Mouse (Mus musculus) midbrain, embryonic 15.5 days (tissue): Measurements from ENCODE around the gene Sin3a. TPM values are rescaled to one million over a fixed set of nuclear protein-coding genes. Genes with fewer than 3 reads are reported as not detected.

Experiments used
- ATAC-seq: fragments of 200-750 bp; cut with Nextera tagmentation; replicated peaks from 2 replicates; pipeline ENCODE4 v1.8.0; 2017; ENCODE audit warnings: moderate TSS enrichment
- H3K27ac ChIP-seq: fragments of 300-500 bp; sonication (generic); 2 replicates; pipeline ENCODE4 v1.5.1; 2015; ENCODE audit warnings: mild to moderate bottlenecking, inconsistent platforms
- H3K27me3 ChIP-seq: fragments of 300-500 bp; sonication (generic); replicated peaks from 2 replicates; pipeline ENCODE4 v1.6.1; 2015; ENCODE audit warnings: inconsistent platforms
- H3K36me3 ChIP-seq: fragments of 300-500 bp; sonication (generic); replicated peaks from 2 replicates; pipeline ENCODE4 v1.6.1; 2015; ENCODE audit warnings: inconsistent platforms
- H3K4me1 ChIP-seq: fragments of 300-500 bp; sonication (generic); 2 replicates; pipeline ENCODE4 v1.6.1; 2015; ENCODE audit warnings: inconsistent platforms
- H3K4me2 ChIP-seq: fragments of 300-500 bp; sonication (generic); 2 replicates; pipeline ENCODE4 v1.6.1; 2015; ENCODE audit warnings: inconsistent platforms, mild to moderate bottlenecking, moderate library complexity
- H3K4me3 ChIP-seq: fragments of 300-500 bp; sonication (generic); 2 replicates; pipeline ENCODE4 v1.5.1; 2015; ENCODE audit warnings: mild to moderate bottlenecking, inconsistent platforms
- H3K9ac ChIP-seq: fragments of 300-500 bp; sonication (generic); 2 replicates; pipeline ENCODE4 v1.6.1; 2015; ENCODE audit warnings: mild to moderate bottlenecking, inconsistent platforms
- H3K9me3 ChIP-seq: fragments of 300-500 bp; sonication (generic); 2 replicates; pipeline ENCODE4 v1.6.1; 2016; ENCODE audit warnings: inconsistent platforms
- WGBS: fragments of 180-500 bp; shearing (Covaris S2); methylation state at CpG from one replicate; pipeline ENCODE4 v1.1.7; 2015; ENCODE audit warnings: mixed read lengths; 5-methylcytosine and 5-hydroxymethylcytosine counted together
- polyA plus RNA-seq: library from polyadenylated mRNA; unstranded; fragments of >200 nt; fragmentation: Nextera tagmentation; extraction: Ambion mirVana; gene quantifications from 2 replicates; pipeline ENCODE4 v1.2.1, GENCODE M21; 2015

Sin3a gene
- polyA plus RNA-seq, 1 experiment from 2014 or later: 25.0 TPM

DNA sequence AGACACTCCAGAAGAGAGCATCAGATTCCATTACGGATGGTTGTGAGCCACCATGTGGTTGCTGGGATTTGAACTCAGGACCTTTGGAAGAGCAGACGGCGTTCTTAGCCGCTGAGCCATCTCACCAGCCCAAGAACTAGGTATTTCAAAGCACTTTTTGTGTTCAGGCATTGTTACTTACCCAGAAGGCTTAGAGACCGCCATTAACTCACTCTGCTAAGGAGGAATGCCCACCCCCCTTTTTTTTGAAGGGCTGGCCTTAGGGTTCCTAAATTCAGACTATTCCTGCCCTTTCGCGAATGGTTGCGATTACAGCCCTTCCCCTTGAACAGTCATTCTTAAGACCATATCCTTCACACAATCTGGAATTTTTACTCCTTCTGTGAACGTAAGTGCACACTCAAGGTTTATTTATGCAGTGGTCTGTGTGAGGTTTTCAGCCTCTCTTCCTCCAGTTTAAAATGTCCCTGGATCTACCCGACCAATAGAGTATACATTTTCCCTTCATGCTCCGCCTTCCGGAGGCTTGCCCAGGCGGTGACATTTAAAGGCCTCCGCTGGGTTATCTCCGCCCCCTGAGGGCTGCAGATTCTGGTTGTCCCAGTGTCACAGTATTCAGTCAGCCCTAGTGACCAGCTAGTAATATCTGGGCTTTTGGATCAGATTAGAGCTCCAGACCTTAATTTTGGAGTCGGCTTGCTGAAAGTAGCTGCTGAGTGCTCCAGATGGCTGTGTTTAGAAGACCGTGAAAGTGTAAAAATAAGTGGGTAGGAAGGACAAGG, 3.2 kb downstream of the Sin3a start:
- H3K4me3 ChIP-seq: peak overlapping the region; percentile 81
- H3K27ac ChIP-seq: peak overlapping the region; percentile 82
- H3K9ac ChIP-seq: peak overlapping the region; percentile 35
- WGBS: 5% methylated on average over 17 of the region's 17 CpGs
- ATAC-seq: no peak
- H3K9me3 ChIP-seq: no peaks in the 10 kb centered on the region
- no peaks in the 10 kb centered on the region for H3K36me3 ChIP-seq
- H3K4me1 ChIP-seq: peaks cover 39% of the 10 kb centered on the region
- H3K4me2 ChIP-seq: peak overlapping the region; percentile 95
- H3K27me3 ChIP-seq: no peaks in the 10 kb centered on the region

DNA sequence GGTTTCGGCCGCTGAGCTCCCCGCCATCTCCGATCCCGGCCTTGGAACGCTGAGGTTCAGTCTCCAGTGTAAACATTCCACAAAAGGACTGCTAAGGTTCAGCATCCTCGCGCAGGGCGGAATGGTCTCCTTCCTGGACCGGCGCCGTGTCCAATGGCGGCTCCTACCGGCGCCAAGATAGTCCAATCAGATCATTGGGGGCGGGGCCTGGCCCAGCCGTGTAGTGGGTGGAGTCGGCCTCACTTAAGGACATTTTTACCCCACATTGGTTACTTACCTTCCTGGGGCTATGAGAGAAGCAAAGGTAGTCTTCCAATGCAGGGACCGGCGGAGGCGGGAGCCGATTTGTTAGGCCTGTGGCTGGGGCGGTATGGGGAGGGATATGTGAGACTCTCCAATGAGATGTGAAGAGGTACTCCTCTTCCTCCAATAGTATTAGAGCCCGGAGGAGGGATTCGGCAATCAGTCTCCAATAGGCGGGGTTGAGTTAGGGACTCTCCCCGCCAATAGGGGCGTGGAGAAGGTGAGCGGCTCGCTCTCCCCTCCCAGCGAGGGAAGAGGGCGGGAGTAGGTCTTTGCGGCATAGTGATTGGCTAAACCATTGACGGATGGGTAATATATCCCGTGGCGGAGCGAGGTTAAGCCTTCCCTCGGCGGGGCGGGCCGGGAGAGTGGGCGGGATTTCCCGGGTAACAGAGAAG, 4.0 kb downstream of the Sin3a start:
- Histone ChIP-seq H3K27ac (peak overlapping the region; percentile 97), H3K4me2 (peak overlapping the region; percentile 95), H3K4me1 (peaks cover 35% of the 10 kb centered on the region), H3K27me3 (no peaks in the 10 kb centered on the region), H3K4me3 (peak overlapping the region; percentile 81), H3K9me3 (no peaks in the 10 kb centered on the region), H3K36me3 (no peaks in the 10 kb centered on the region), H3K9ac (peak overlapping the region; percentile 35)
- ATAC-seq: peak; percentile 90
- under 1% methylated on average over 43 of the region's 43 CpGs for WGBS

DNA sequence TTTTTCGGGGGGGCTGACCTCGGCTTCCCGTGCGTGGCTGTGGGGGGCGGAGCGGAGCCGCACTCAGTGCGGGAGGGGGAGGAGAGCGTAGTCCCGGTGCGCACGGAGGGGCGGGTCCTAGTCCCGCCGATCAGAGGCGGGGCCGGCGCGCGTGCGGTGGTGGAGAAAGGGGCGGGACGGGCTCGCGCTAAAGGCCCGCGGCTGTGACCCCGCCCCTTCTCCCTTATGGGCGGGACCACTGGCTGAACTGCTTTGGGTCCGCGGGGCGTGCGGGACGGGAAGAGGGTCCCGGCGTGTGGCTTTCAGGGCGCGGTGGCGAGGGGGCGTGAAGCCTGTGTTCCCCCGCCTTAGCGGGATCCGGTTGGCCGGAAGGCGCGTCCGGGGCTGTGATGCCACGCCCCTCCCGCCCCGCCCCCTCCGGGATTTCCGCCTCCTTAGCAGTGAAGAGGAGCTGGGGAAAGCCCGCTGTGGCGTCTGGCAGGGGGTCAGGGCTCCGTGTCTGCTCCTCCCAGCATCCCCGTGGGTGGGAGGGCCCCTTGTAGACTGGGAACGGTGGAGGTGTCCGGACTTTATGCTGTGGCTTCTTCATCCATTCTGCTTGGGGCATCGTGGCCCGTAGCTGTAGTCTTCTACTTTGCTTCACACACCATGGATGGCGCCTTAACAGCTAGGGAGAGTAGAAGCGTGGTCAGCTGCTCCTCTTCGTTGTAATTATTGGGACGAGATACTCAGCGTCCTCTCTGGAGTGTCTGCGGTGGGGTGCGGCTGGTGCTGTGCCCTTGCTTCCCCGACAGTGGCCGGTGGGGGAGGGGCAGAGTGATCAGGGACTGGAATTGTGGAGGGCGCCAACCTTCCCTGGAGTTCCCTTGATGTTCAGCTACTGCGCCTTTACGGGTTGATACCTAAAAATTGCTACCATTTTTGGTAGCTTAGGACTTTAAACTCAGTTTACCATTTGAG, 5.1 kb downstream of the Sin3a start:
- H3K36me3 ChIP-seq: no peaks in the 10 kb centered on the region
- H3K9ac ChIP-seq: peak overlapping the region; percentile 82
- under 1% methylated on average over 54 of the region's 72 CpGs for WGBS
- peak; percentile 23 for ATAC-seq
- H3K4me1 ChIP-seq: peaks cover 28% of the 10 kb centered on the region
- peak overlapping the region; percentile 97 for H3K27ac ChIP-seq
- no peaks in the 10 kb centered on the region for H3K27me3 ChIP-seq
- no peaks in the 10 kb centered on the region for H3K9me3 ChIP-seq
- peak overlapping the region; percentile 89 for H3K4me2 ChIP-seq
- peak overlapping the region; percentile 81 for H3K4me3 ChIP-seq

DNA sequence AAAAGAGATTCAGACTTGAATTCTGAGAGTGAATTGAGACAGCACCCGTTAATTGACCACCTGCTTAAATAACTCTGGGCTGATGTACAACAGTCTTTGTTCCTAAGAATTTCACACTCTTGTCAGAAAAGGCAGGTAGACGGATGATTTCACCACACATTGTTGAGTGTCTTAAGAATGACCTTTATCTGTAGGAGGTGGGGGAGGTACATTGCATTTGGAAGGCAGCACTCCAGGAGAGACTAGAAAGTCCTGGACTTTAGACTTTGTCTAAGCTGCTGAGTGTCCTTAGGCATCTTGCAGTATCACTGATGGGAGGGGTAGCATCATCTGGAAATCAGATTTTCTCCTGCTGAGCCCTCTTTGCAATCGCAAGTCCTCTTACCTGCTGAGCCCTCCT, 10.4 kb downstream of the Sin3a start:
- H3K4me3 ChIP-seq: no peak overlapping the region
- no peak overlapping the region for H3K4me2 ChIP-seq
- no peak for ATAC-seq
- H3K9me3 ChIP-seq: no peaks in the 10 kb centered on the region
- H3K27me3 ChIP-seq: no peaks in the 10 kb centered on the region
- WGBS: 84% methylated on average over 3 of the region's 3 CpGs
- H3K9ac ChIP-seq: no peak overlapping the region
- peaks cover 9% of the 10 kb centered on the region for H3K4me1 ChIP-seq
- H3K36me3 ChIP-seq: peaks cover 5% of the 10 kb centered on the region; the same call in 1 of the 2 replicates
- no peak overlapping the region for H3K27ac ChIP-seq

DNA sequence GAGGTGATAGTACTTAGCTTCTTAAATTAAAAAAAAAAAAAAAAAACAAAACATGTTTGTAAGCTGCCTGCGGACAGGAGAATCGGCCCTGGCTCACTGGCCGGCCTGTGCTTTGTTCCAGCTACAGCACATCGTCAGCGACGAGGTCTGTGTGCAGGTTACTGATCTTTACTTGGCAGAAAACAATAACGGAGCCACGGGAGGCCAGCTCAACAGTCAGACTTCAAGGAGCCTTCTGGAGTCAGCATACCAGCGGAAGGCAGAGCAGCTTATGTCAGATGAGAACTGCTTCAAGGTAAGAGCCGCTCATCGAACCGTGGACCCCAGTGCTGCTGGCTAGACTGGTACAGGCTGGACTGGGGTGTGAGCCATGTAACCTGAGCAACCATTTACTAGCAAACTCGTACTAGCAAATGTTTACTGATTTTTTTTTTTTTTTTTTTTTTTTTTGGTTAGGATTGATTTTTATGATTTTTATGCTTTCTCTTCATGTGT, 45.5 kb downstream of the Sin3a start:
- H3K9ac ChIP-seq: no peak overlapping the region
- H3K4me3 ChIP-seq: no peak overlapping the region
- ATAC-seq: no peak
- 88% methylated on average over 13 of the region's 13 CpGs for WGBS
- no peak overlapping the region for H3K4me2 ChIP-seq
- H3K27me3 ChIP-seq: no peaks in the 10 kb centered on the region
- peaks cover 65% of the 10 kb centered on the region for H3K36me3 ChIP-seq
- no peaks in the 10 kb centered on the region for H3K9me3 ChIP-seq
- H3K27ac ChIP-seq: no peak overlapping the region
- no peaks in the 10 kb centered on the region for H3K4me1 ChIP-seq

DNA sequence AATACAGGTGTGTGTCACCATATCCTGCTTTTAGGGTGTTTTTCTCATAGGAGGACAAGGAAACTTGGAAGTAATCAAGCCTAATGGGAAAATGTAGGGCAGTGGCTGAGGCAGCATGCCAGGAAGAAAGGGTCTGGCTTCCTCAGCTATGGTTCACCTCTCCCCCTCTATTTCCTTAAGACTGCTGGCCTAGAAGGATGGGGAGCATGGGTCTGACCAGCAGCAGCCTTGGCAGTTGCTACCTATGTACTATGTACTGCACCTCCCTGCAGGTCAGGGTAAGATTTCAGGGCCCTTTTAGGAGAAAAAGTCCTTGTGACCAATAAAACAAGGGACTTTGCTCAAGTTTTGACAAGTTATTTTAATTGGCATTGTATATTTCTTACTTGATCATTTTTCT, 57.8 kb downstream of the Sin3a start:
- no peak for ATAC-seq
- Histone ChIP-seq H3K4me1 (peaks cover 17% of the 10 kb centered on the region), H3K9me3 (no peaks in the 10 kb centered on the region), H3K27me3 (no peaks in the 10 kb centered on the region), H3K36me3 (peaks cover 26% of the 10 kb centered on the region), H3K27ac (no peak overlapping the region), H3K9ac (peak overlapping the region; percentile 66; the same call in 1 of the 2 replicates), H3K4me3 (peak overlapping the region; percentile 67), H3K4me2 (peak overlapping the region; percentile 73)

DNA sequence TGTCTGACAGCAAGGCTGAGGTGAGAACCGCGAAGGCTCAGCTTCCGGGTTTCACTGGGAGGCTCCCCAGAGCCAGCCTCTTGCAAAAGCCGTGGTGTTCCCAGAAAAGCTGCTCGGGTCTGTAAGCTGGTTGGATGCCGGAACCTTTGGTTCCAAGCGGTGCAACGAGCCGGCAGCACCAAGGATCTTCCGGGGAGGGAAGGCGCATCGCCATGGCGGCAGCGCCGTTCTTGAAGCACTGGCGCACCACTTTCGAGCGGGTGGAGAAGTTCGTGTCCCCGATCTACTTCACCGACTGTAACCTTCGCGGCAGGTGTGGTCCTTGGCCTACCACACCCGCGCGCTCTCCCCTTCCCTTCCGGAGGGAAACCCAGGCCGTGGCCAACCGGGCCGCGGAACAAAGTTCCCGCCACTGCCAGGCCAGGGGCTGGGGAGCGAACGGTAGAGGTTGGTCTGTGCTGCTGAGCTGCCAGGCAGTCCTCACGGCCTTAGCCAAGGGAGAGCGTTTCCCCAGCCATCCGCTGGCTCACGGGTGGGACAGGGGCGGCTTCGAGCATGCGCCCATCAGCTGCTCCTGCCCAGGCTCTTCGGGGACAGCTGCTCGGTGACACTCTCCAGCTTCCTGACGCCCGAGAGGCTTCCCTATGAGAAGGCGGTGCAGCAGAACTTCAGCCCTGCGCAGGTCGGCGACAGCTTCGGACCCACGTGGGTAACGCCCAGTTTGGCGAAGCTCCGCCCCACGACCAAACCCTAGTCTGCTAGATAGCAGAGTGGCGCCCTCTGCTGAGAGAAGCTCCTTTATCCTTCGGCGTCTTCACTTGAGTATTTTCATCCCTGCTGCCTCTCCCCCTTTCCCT, 59.0 kb downstream of the Sin3a start, which contains the start of gene Man2c1:
Man2c1 (plus strand) TSS at position 114 of the 857 bp plus-strand sequence.
- Histone ChIP-seq H3K27me3 (no peaks in the 10 kb centered on the region), H3K36me3 (peaks cover 22% of the 10 kb centered on the region), H3K4me1 (peaks cover 17% of the 10 kb centered on the region), H3K4me2 (peak within 1 kb of the TSS; percentile 73), H3K9me3 (no peaks in the 10 kb centered on the region), H3K9ac (peak within 1 kb of the TSS; percentile 66), H3K27ac (peak within 1 kb of the TSS; percentile 92), H3K4me3 (peak within 1 kb of the TSS; percentile 67)
- ATAC-seq: peak; percentile 94
- under 1% methylated on average over 58 of the region's 58 CpGs for WGBS

DNA sequence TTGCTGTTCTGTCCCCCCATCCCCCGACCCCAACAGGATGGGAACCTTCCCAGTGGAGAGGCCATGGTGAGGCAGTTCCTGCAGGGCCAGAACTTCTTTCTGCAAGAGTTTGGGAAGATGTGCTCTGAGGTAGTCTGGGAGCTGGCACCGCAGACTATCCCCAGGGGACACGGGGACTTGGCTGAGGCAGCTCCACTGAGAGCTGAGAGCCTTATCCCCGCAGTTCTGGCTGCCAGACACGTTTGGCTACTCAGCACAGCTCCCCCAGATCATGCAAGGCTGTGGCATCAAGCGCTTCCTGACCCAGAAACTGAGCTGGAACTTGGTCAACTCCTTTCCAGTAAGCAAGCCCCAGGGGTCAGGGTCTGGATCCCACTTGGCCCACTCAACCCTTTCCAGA, 65.4 kb downstream of the Sin3a start:
- no peak for ATAC-seq
- Histone ChIP-seq H3K27me3 (no peaks in the 10 kb centered on the region), H3K4me1 (no peaks in the 10 kb centered on the region), H3K4me2 (no peak overlapping the region), H3K36me3 (peaks cover 32% of the 10 kb centered on the region), H3K9ac (no peak overlapping the region), H3K4me3 (no peak overlapping the region), H3K9me3 (no peaks in the 10 kb centered on the region), H3K27ac (no peak overlapping the region)
- 85% methylated on average over 6 of the region's 6 CpGs for WGBS

DNA sequence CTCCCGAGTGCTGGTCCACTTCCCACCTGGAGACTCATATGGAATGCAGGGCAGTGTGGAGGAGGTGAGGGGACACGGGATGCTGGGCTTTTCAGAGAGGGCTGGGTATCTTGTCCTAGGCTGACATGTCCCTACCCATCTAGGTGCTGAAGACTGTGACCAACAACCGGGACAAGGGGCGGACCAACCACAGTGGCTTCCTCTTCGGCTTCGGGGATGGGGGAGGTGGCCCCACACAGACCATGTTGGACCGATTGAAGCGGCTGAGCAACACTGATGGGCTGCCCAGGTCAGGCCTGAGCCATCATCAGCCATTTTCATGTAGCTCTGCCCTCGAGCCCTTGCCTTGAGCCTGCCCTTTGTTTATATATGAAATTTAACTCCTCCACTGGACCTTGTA, 65.9 kb downstream of the Sin3a start:
- ATAC-seq: no peak
- 95% methylated on average over 9 of the region's 9 CpGs for WGBS
- Histone ChIP-seq H3K4me1 (no peaks in the 10 kb centered on the region), H3K27me3 (no peaks in the 10 kb centered on the region), H3K9me3 (no peaks in the 10 kb centered on the region), H3K36me3 (peaks cover 33% of the 10 kb centered on the region), H3K27ac (no peak overlapping the region), H3K4me2 (no peak overlapping the region), H3K9ac (no peak overlapping the region), H3K4me3 (no peak overlapping the region)

DNA sequence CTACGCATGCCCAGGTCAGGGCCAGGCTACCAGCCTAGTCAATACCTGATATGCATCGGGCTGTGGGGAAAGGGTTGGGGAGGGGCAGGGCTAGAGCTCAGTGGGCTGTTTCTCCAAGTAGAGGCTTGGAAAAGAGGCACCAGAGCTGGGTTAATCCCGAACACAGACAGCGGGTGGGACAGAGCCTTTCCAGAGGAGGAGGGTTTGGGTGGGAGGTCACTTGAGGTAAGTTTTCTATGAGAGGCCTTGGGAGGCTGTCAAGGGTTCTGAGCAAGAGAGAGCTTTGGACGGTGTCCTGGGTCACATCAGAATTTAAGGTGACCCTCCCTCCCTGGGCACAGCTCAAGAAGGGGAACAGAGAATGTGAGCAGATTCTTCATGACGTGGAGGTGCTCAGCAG, 66.7 kb downstream of the Sin3a start:
- no peaks in the 10 kb centered on the region for H3K27me3 ChIP-seq
- no peaks in the 10 kb centered on the region for H3K9me3 ChIP-seq
- H3K4me2 ChIP-seq: no peak overlapping the region
- ATAC-seq: no peak
- H3K4me1 ChIP-seq: no peaks in the 10 kb centered on the region
- no peak overlapping the region for H3K9ac ChIP-seq
- no peak overlapping the region for H3K4me3 ChIP-seq
- H3K36me3 ChIP-seq: peaks cover 35% of the 10 kb centered on the region
- no peak overlapping the region for H3K27ac ChIP-seq
- 91% methylated on average over 6 of the region's 6 CpGs for WGBS

DNA sequence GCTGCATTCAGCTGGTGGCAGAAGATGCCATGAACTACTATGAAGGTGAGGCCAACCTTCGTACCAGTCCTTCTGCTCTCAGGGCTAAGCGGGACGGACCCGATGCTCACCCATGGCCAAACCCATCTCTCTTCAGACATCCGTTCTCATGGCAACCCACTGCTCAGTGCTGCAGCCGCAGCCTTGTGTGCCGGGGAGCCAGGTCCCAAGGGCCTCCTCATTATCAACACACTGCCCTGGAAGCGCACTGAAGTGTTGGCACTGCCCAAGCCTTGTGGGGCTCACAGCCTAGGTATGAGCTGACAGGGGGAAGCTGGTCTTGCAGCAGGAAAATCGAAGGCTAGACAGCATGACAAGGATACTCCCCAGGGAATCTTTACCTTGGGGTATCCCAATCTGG, 67.3 kb downstream of the Sin3a start:
- no peak for ATAC-seq
- Histone ChIP-seq H3K4me3 (no peak overlapping the region), H3K4me2 (no peak overlapping the region), H3K27ac (no peak overlapping the region), H3K36me3 (peaks cover 37% of the 10 kb centered on the region), H3K27me3 (no peaks in the 10 kb centered on the region), H3K9me3 (no peaks in the 10 kb centered on the region), H3K9ac (no peak overlapping the region), H3K4me1 (no peaks in the 10 kb centered on the region)
- 86% methylated on average over 9 of the region's 9 CpGs for WGBS
